Mouse (Mus musculus) MEL (cell line): ENCODE data around the gene Art3. TPM values are rescaled to one million over a fixed set of nuclear protein-coding genes. Genes with fewer than 3 reads are reported as not detected.

Source experiments
- DNase-seq: peaks from one replicate; pipeline ENCODE4 v3.0.0; 2011; ENCODE audit warnings: low read depth, low spot score
- H3K27ac ChIP-seq: 2 replicates; pipeline ENCODE4 v1.5.1; 2012; ENCODE audit warnings: low read depth, mild to moderate bottlenecking, control low read depth, low read length, moderate library complexity; ENCODE audit not compliant: control insufficient read depth
- H3K27me3 ChIP-seq, 2 experiments: fragments of 150-350 bp in 1 of 2; sonication (generic) in 1 of 2; 2 replicates each; pipeline ENCODE4 v1.6.1; 2012; ENCODE audit warnings: low read length in 2 of 2, mild to moderate bottlenecking in 2 of 2, improper control_type of control experiment in 1 of 2, moderate library complexity in 1 of 2; ENCODE audit not compliant: insufficient read depth in 2 of 2, control insufficient read depth in 1 of 2
- H3K36me3 ChIP-seq, 2 experiments: 2 replicates each; pipeline ENCODE4 v1.6.1; 2012 to 2014; ENCODE audit warnings: low read length in 2 of 2, improper control_type of control experiment in 1 of 2, inconsistent platforms in 1 of 2, mild to moderate bottlenecking in 1 of 2; ENCODE audit not compliant: insufficient read depth in 2 of 2, control insufficient read depth in 1 of 2
- H3K4me1 ChIP-seq, 2 experiments: fragments of 150-350 bp in 1 of 2; sonication (generic) in 1 of 2; 2 replicates each; pipeline ENCODE4 v1.6.1; 2012; ENCODE audit warnings: low read length in 2 of 2, improper control_type of control experiment in 1 of 2, mild to moderate bottlenecking in 1 of 2; ENCODE audit not compliant: insufficient read depth in 2 of 2, control insufficient read depth in 1 of 2
- H3K4me3 ChIP-seq, 2 experiments: fragments of 150-350 bp in 1 of 2; sonication (generic) in 1 of 2; 2 replicates each; pipeline ENCODE4 v1.5.1; 2012; ENCODE audit warnings: low read depth in 2 of 2, low read length in 2 of 2, mild to moderate bottlenecking in 2 of 2, moderate library complexity in 2 of 2, control low read depth in 1 of 2, improper control_type of control experiment in 1 of 2; ENCODE audit not compliant: control insufficient read depth in 1 of 2, insufficient read depth in 1 of 2
- H3K79me2 ChIP-seq: 2 replicates; pipeline ENCODE4 v1.6.1; 2012; ENCODE audit warnings: mild to moderate bottlenecking, low read length, moderate library complexity; ENCODE audit not compliant: control insufficient read depth, poor library complexity, insufficient read depth
- H3K9ac ChIP-seq: 2 replicates; pipeline ENCODE4 v1.6.1; 2012; ENCODE audit warnings: low read depth, mild to moderate bottlenecking, control low read depth, low read length, moderate library complexity; ENCODE audit not compliant: control insufficient read depth, poor library complexity, severe bottlenecking
- H3K9me3 ChIP-seq: fragments of 150-350 bp; sonication (generic); replicated peaks from 2 replicates; pipeline ENCODE4 v1.6.1; 2012; ENCODE audit warnings: mild to moderate bottlenecking, low read length, improper control_type of control experiment, moderate library complexity; ENCODE audit not compliant: insufficient read depth
- CHD2 ChIP-seq: IDR thresholded peaks from 2 replicates; pipeline ENCODE4 v1.6.1; 2011; ENCODE audit warnings: low read length, improper control_type of control experiment
- ELF1 ChIP-seq: IDR thresholded peaks from 2 replicates; pipeline ENCODE4 v1.6.1; 2014; ENCODE audit warnings: low read depth, mild to moderate bottlenecking, inconsistent platforms, low read length, improper control_type of control experiment, moderate library complexity
- EP300 ChIP-seq, 2 experiments: IDR thresholded peaks; 2 replicates each; pipeline ENCODE4 v1.6.1; 2011; ENCODE audit warnings: improper control_type of control experiment in 2 of 2, low read length in 2 of 2, low read depth in 1 of 2, mild to moderate bottlenecking in 1 of 2
- ETS1 ChIP-seq: IDR thresholded peaks from 2 replicates; pipeline ENCODE4 v1.6.1; 2012; ENCODE audit warnings: low read depth, mild to moderate bottlenecking, inconsistent platforms, low read length, improper control_type of control experiment, moderate library complexity
- GABPA ChIP-seq: IDR thresholded peaks from 2 replicates; pipeline ENCODE4 v1.6.1; 2012; ENCODE audit warnings: low read depth, mild to moderate bottlenecking, inconsistent platforms, low read length, improper control_type of control experiment, moderate library complexity
- HCFC1 ChIP-seq: IDR thresholded peaks from 2 replicates; pipeline ENCODE4 v1.6.1; 2012; ENCODE audit warnings: low read depth, mild to moderate bottlenecking, inconsistent platforms, low read length, improper control_type of control experiment, moderate library complexity
- KAT2A ChIP-seq: conservative IDR thresholded peaks from 2 replicates; pipeline ENCODE4 v1.6.1; 2012; ENCODE audit warnings: low read depth, low read length, improper control_type of control experiment, inconsistent platforms
- MEF2A ChIP-seq: IDR thresholded peaks from 2 replicates; pipeline ENCODE4 v1.6.1; 2014; ENCODE audit warnings: low read depth, mild to moderate bottlenecking, inconsistent platforms, low read length, improper control_type of control experiment; ENCODE audit not compliant: poor library complexity, insufficient replicate concordance, severe bottlenecking; ENCODE audit errors: extremely low read depth
- MXI1 ChIP-seq: IDR thresholded peaks from 2 replicates; pipeline ENCODE4 v1.6.1; 2011; ENCODE audit warnings: mild to moderate bottlenecking, low read depth, low read length, improper control_type of control experiment
- NRF1 ChIP-seq: IDR thresholded peaks from 2 replicates; pipeline ENCODE4 v1.6.1; 2014; ENCODE audit warnings: low read depth, mild to moderate bottlenecking, inconsistent platforms, low read length, improper control_type of control experiment, moderate library complexity; ENCODE audit not compliant: poor library complexity, insufficient read depth, severe bottlenecking
- POLR2AphosphoS2 ChIP-seq: IDR thresholded peaks from 2 replicates; pipeline ENCODE4 v1.6.1; 2011; ENCODE audit warnings: low read length, improper control_type of control experiment
- POLR2AphosphoS5 ChIP-seq: IDR thresholded peaks from 2 replicates; pipeline ENCODE4 v1.6.1; 2012; ENCODE audit warnings: low read depth, borderline replicate concordance, mild to moderate bottlenecking, inconsistent platforms, low read length, moderate library complexity, mixed read lengths
- RAD21 ChIP-seq: IDR thresholded peaks from 2 replicates; pipeline ENCODE4 v1.6.1; 2011; ENCODE audit warnings: mild to moderate bottlenecking, low read depth, low read length, improper control_type of control experiment
- RCOR1 ChIP-seq: IDR thresholded peaks from 2 replicates; pipeline ENCODE4 v1.6.1; 2012; ENCODE audit warnings: low read depth, mild to moderate bottlenecking, inconsistent platforms, low read length, improper control_type of control experiment
- TBP ChIP-seq: IDR thresholded peaks from 2 replicates; pipeline ENCODE4 v1.8.0; 2011; ENCODE audit warnings: low read depth, low read length, improper control_type of control experiment
- UBTF ChIP-seq: IDR thresholded peaks from 2 replicates; pipeline ENCODE4 v1.6.1; 2012; ENCODE audit warnings: low read depth, mild to moderate bottlenecking, inconsistent platforms, low read length, improper control_type of control experiment, moderate library complexity, borderline replicate concordance; ENCODE audit not compliant: insufficient read depth
- ZC3H11A ChIP-seq: IDR thresholded peaks from 2 replicates; pipeline ENCODE4 v1.6.1; 2012; ENCODE audit warnings: low read depth, mild to moderate bottlenecking, inconsistent platforms, low read length, improper control_type of control experiment
- ZKSCAN1 ChIP-seq: IDR thresholded peaks from 2 replicates; pipeline ENCODE4 v1.6.1; 2012; ENCODE audit warnings: low read depth, mild to moderate bottlenecking, inconsistent platforms, low read length, improper control_type of control experiment, moderate library complexity
- ZNF384 ChIP-seq: IDR thresholded peaks from 2 replicates; pipeline ENCODE4 v1.6.1; 2012; ENCODE audit warnings: low read depth, mild to moderate bottlenecking, inconsistent platforms, low read length, improper control_type of control experiment
- polyA plus RNA-seq, 2 experiments: library from polyadenylated mRNA; stranded (reverse) in 1 of 2; unstranded in 1 of 2; fragments of >175 nt in 1 of 2; fragments of >200 nt in 1 of 2; gene quantifications; 2 replicates each; pipeline versions ENCODE4 v1.2.1 to v1.2.4; 2012; ENCODE audit warnings: low replicate concordance in 2 of 2, low read depth in 1 of 2; ENCODE audit not compliant: insufficient read length in 2 of 2, insufficient read depth in 1 of 2, missing spikeins in 1 of 2
- total RNA-seq: library from RNA; depleted of rRNA; stranded (reverse); fragments of 300-350 nt; gene quantifications from 2 replicates; pipeline ENCODE4 v1.2.3, GENCODE M21; 2012

The Art3 gene
- total and polyA plus RNA-seq, 3 experiments: not detected

GRCm38 (mm10) chr5:92410486-92410885 lies 78.9 kb downstream of the Art3 start:
- H3K4me1 ChIP-seq: no peaks in the 10 kb centered on the region
- H3K9me3 ChIP-seq: no peaks in the 10 kb centered on the region
- H3K79me2 ChIP-seq: no peaks in the 10 kb centered on the region
- H3K27ac ChIP-seq: no peak overlapping the region
- no peak overlapping the region for H3K9ac ChIP-seq
- DNase-seq: no peak
- no peaks in the 10 kb centered on the region for H3K27me3 ChIP-seq
- peaks cover 0 to 3% of the 10 kb centered on the region in 2 experiments; a peak in 2 of 4 replicates for H3K36me3 ChIP-seq
- TF ChIP-seq ZC3H11A (no peak), TBP (no peak), NRF1 (no peak), ELF1 (no peak), ZKSCAN1 (no peak), EP300 (IDR thresholded peaks at IDR 0.05; ENCODE audit: low read depth in 1 of 2, low read length in 2 of 2) (no peak), ZNF384 (no peak), HCFC1 (no peak)
- H3K4me3 ChIP-seq: no peak overlapping the region

DNA sequence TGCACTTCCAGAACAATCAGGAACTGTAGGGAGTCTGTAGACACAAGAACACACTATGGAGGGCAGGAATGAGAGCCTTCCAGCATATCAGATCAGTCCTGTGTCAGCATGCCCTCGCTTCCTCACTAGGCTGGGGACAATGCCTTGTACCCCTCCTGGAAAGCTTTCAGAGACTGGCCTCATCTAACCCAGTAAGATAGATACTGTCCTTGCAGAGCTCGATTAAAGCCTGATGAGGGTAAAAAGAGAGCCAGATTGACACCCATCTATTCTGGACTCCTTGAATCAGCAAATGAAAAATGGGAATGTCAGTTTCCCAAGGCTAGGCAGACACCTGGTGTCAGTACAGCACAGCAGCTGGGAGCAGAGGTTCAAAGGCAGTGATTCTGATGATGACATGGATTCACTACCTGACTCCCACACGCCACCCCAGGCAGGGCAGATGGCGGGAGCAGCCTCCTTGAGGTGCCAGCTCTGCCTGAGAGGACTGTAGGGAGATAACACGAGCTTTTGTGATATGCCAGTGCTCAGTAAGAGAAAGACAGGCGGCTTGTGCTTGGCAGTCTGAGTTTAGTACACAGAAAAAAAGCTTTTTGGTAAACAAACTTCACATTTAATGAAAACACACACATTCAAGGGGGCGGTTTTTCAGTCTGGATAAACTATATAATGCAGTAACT lies 80.0 kb downstream of the Art3 start:
- H3K27ac ChIP-seq: no peak overlapping the region
- no peaks in the 10 kb centered on the region for H3K27me3 ChIP-seq
- no peak for DNase-seq
- no peaks in the 10 kb centered on the region for H3K9me3 ChIP-seq
- peaks cover 0 to 3% of the 10 kb centered on the region in 2 experiments; a peak in 2 of 4 replicates for H3K36me3 ChIP-seq
- no peaks in the 10 kb centered on the region for H3K79me2 ChIP-seq
- H3K4me3 ChIP-seq: no peak overlapping the region
- H3K4me1 ChIP-seq: no peaks in the 10 kb centered on the region
- no peak overlapping the region for H3K9ac ChIP-seq
- TF ChIP-seq RAD21: no peak

DNA sequence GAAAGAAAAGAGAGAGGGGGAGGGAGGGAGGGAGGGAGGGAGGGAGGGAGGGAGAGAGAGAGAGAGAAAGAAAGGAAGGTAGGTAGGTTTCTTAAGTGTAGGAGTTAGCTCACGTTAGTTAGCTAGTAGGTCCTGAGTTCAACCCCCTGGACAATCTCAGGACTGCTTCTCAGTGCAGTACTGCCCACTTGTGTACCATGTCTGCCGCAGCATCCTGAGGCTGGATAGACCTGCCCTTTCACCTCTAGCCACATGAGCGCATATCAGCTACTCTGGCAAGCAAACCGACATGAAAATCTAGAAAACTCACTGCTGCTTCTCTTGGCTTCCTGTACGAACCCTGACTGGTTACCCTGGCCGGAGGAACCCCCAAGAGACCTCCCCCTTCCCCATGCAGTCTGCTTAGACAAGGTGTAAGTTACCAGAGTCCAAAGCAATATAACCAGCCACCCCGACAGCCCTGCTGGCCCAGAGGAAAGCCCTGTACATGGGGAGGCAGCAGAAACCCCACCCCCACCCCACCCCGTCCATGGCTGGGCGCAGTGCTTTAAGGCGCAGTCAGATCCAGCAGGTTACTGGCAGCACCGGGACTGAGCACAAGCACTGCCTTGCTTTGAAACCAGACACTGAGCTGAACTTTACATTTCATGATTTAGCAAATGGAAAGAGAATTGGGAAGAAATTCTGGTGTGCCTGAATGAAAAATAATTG lies 81.8 kb downstream of the Art3 start:
- Histone ChIP-seq H3K4me1 (no peaks in the 10 kb centered on the region), H3K79me2 (no peaks in the 10 kb centered on the region), H3K9ac (no peak overlapping the region), H3K27me3 (no peaks in the 10 kb centered on the region), H3K4me3 (no peak overlapping the region), H3K9me3 (no peaks in the 10 kb centered on the region), H3K27ac (no peak overlapping the region), H3K36me3 (peaks cover 0 to 16% of the 10 kb centered on the region in 2 experiments; a peak in 2 of 4 replicates)
- no peak for DNase-seq
- no peak for TF ChIP-seq ETS1
- no peak for TF ChIP-seq ELF1
- TF ChIP-seq UBTF: no peak
- TF ChIP-seq MXI1: no peak
- TF ChIP-seq MEF2A: no peak
- TF ChIP-seq KAT2A: no peak
- no peak for TF ChIP-seq GABPA
- no peak for TF ChIP-seq ZKSCAN1
- TF ChIP-seq POLR2AphosphoS2: no peak
- no peak for TF ChIP-seq RAD21
- TF ChIP-seq CHD2: no peak
- no peak for TF ChIP-seq POLR2AphosphoS5
- TF ChIP-seq RCOR1: no peak
